Mouse (Mus musculus) testis, adult 2 months (tissue): Measurements from ENCODE around the gene Gng5. TPM values are rescaled to one million over a fixed set of nuclear protein-coding genes. Genes with fewer than 3 reads are reported as not detected.

ENCODE experiments used
- H3K27ac ChIP-seq: fragments of 200-500 bp; 2 replicates; pipeline ENCODE4 v1.5.1; 2012; ENCODE audit warnings: low read depth, low read length; ENCODE audit not compliant: control insufficient read depth, insufficient read depth
- H3K27me3 ChIP-seq: fragments of 200-500 bp; 2 replicates; pipeline ENCODE4 v1.6.1; 2012; ENCODE audit warnings: mild to moderate bottlenecking, low read length, moderate library complexity; ENCODE audit not compliant: control insufficient read depth, insufficient read depth
- H3K36me3 ChIP-seq: fragments of 200-500 bp; 2 replicates; pipeline ENCODE4 v1.6.1; 2012; ENCODE audit warnings: mild to moderate bottlenecking, low read length; ENCODE audit not compliant: control insufficient read depth, insufficient read depth
- H3K4me1 ChIP-seq: fragments of 200-500 bp; 2 replicates; pipeline ENCODE4 v1.6.1; 2012; ENCODE audit warnings: low read length; ENCODE audit not compliant: control insufficient read depth, insufficient read depth
- H3K4me3 ChIP-seq: fragments of 200-500 bp; 2 replicates; pipeline ENCODE4 v1.5.1; 2012; ENCODE audit warnings: low read depth, mild to moderate bottlenecking, low read length, moderate library complexity, mixed read lengths; ENCODE audit not compliant: control insufficient read depth
- CTCF ChIP-seq: fragments of 200-500 bp; IDR thresholded peaks from 2 replicates; pipeline ENCODE4 v1.5.1; 2012; ENCODE audit warnings: low read depth, mild to moderate bottlenecking, inconsistent platforms, low read length, moderate library complexity; ENCODE audit not compliant: control insufficient read depth, insufficient read depth, insufficient replicate concordance
- POLR2A ChIP-seq: fragments of 200-500 bp; IDR thresholded peaks from 2 replicates; pipeline ENCODE4 v1.6.1; 2012; ENCODE audit warnings: low read depth, mild to moderate bottlenecking, inconsistent platforms, low read length, moderate library complexity; ENCODE audit not compliant: control insufficient read depth
- polyA plus RNA-seq: library from polyadenylated mRNA; depleted of rRNA; stranded (reverse); fragments of >200 nt; gene quantifications from 2 replicates; pipeline ENCODE4 v1.2.3, GENCODE M21; 2012

Gng5 gene
- polyA plus RNA-seq, 1 experiment, result 566 TPM

- TF ChIP-seq POLR2A, result no peak
- no peak for TF ChIP-seq CTCF
- no peaks in the 10 kb centered on the region; the same call in 1 of the 2 replicates for H3K36me3 ChIP-seq
- H3K4me3 ChIP-seq, result peak overlapping the region; percentile 90
- H3K4me1 ChIP-seq, result peaks cover 3% of the 10 kb centered on the region; the same call in 1 of the 2 replicates
- H3K27me3 ChIP-seq, result no peaks in the 10 kb centered on the region
- H3K27ac ChIP-seq, result peak overlapping the region; percentile 44
These were observed 2.1 kb downstream of the Gng5 start for GRCm38 (mm10) chr3:146501601-146502123.

- Histone ChIP-seq H3K4me3 (no peak overlapping the region), H3K27ac (no peak overlapping the region), H3K4me1 (no peaks in the 10 kb centered on the region), H3K27me3 (no peaks in the 10 kb centered on the region), H3K36me3 (no peaks in the 10 kb centered on the region; the same call in none of the 2 replicates)
- TF ChIP-seq POLR2A (no peak), CTCF (no peak)
These were observed 7.1 kb downstream of the Gng5 start for GRCm38 (mm10) chr3:146506711-146507110.

DNA sequence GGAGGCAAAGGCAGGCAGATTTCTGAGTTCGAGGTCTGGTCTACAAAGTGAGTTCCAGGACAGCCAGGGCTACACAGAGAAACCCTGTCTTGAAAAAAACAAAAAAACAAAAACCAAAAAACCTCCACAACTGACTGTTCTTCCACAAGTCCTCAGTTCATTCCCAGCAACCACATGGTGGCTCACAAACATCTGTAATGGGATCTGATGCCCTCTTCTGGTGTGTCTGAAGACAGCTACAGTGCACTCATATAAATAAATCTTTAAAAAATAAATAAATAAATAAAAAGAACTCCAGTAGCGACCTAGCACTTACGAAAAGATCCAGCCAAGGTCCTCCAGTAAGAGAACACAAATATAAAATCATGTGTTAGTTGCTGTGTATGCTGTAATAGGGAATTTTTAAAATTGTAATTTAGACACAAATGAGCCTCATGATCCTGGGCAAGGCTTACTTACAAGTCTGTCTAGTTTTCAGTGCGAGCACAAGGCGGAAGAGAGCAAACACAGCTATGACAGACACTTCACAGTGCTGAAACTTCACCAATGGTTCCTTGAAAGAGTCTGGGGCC lies 20.7 kb downstream of the Gng5 start:
- TF ChIP-seq POLR2A (no peak), CTCF (no peak)
- H3K27ac ChIP-seq, result peak overlapping the region; percentile 76
- peaks cover 3% of the 10 kb centered on the region; the same call in 1 of the 2 replicates for H3K36me3 ChIP-seq
- H3K4me1 ChIP-seq, result peaks cover 4% of the 10 kb centered on the region
- peak overlapping the region; percentile 93 for H3K4me3 ChIP-seq
- H3K27me3 ChIP-seq, result no peaks in the 10 kb centered on the region

DNA sequence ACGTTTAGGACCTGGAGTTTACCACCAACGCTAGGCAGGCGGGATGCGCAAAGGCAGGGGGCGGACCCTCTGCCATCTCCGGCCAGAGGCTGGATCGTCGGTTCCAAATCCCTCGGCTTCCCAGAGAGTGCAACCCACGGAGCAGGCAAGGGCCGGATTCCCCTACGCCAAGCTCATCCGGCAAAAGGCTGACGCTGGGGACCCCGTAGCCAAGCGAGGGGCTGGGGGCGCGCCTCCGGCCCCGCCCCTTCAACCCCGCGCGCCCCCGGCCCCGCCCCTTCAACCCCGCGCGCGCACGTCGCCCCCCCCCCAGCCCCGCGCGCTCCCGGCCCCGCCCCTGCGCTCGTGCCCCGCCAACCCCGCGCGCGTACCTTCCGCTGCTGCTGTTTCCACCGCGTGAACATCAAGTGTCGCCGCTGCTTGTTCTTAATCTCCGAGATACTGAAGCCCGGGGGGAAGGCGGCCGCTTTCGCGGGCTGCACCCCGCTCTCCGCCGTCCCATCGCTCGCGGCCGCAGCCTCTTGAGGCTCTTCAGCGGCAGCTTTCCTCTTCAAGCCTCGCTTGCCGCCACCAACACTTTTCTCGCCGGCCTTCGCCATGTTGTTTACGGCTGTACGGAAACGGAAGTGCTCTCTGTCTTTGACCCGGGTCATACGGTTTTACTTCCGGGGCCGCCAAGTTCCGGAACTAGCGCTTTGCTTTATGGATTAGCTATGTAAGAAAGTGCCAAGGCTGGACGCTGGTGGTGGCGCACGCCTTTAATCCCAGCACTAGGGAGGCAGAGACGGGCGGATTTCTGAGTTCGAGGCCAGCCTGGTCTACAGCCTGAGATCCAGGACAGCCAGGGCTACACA lies 21.4 kb downstream of the Gng5 start, which contains the start of gene Rpf1:
TSS of gene Rpf1 (minus strand) at position 632 of the 854 bp plus-strand sequence.
- Histone ChIP-seq H3K4me3 (peak within 1 kb of the TSS; percentile 100), H3K36me3 (peaks cover 3% of the 10 kb centered on the region; the same call in 1 of the 2 replicates), H3K27ac (peak within 1 kb of the TSS; percentile 99), H3K4me1 (peaks cover 4% of the 10 kb centered on the region), H3K27me3 (no peaks in the 10 kb centered on the region)
- TF ChIP-seq CTCF, result no peak
- peak; percentile 64 for TF ChIP-seq POLR2A

GRCm38 (mm10) chr3:146521652-146522020 lies 22.0 kb downstream of the Gng5 start:
- peak overlapping the region; percentile 99 for H3K27ac ChIP-seq
- TF ChIP-seq POLR2A, result no peak
- TF ChIP-seq CTCF, result no peak
- H3K4me3 ChIP-seq, result peak overlapping the region; percentile 100
- no peaks in the 10 kb centered on the region for H3K27me3 ChIP-seq
- peaks cover 3% of the 10 kb centered on the region; the same call in 1 of the 2 replicates for H3K36me3 ChIP-seq
- peaks cover 4% of the 10 kb centered on the region for H3K4me1 ChIP-seq

DNA sequence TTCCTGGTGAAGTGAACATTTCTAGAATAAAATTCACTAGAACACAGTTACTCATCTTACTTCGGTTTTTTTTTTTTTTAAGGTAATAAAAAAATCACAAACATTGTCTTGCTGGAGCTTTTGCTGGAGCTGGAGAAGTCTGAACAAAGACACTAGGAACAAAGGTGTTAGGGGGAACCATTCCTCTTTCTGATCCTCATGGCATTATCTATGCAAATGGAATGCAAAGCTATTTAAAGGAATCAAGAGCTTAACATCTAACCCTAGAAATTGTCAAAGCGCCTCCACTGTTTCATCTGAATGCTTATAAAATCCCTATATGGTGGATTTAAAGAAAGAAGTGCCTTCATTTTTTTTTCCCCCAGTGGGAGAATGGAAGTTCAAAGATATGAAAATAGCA lies 28.7 kb downstream of the Gng5 start:
- H3K27ac ChIP-seq, result no peak overlapping the region
- no peaks in the 10 kb centered on the region for H3K4me1 ChIP-seq
- no peaks in the 10 kb centered on the region for H3K27me3 ChIP-seq
- no peak overlapping the region for H3K4me3 ChIP-seq
- no peaks in the 10 kb centered on the region for H3K36me3 ChIP-seq
- TF ChIP-seq POLR2A, result no peak
- no peak for TF ChIP-seq CTCF

GRCm38 (mm10) chr3:146534986-146535385 lies 35.4 kb downstream of the Gng5 start:
- TF ChIP-seq CTCF, result no peak
- no peak for TF ChIP-seq POLR2A
- Histone ChIP-seq H3K4me1 (no peaks in the 10 kb centered on the region), H3K36me3 (no peaks in the 10 kb centered on the region), H3K27ac (no peak overlapping the region), H3K27me3 (no peaks in the 10 kb centered on the region), H3K4me3 (no peak overlapping the region)
